Mouse (Mus musculus) inflammation-experienced regulatory T-cells, adult 6 months (primary cell): ENCODE data around the gene Vwa5b1. TPM values are rescaled to one million over a fixed set of nuclear protein-coding genes. Genes with fewer than 3 reads are reported as not detected.

ENCODE experiments used
- ATAC-seq: one replicate; pipeline ENCODE4 v1.8.0; 2017
- polyA plus RNA-seq, 3 experiments: library from polyadenylated mRNA; unstranded; fragments of 100-300 nt; shearing (Covaris generic); gene quantifications; one replicate each; pipeline ENCODE4 v1.2.1; 2017

Vwa5b1 gene
- polyA plus RNA-seq, 3 experiments from 2014 or later, result not detected

GRCm38 (mm10) chr4:138524769-138525168, 110.9 kb downstream of the Vwa5b1 start:
- ATAC-seq, result no peak

GRCm38 (mm10) chr4:138523775-138524174, 111.9 kb downstream of the Vwa5b1 start:
- ATAC-seq, result no peak

GRCm38 (mm10) chr4:138522296-138522695, 113.4 kb downstream of the Vwa5b1 start:
- no peak for ATAC-seq

- ATAC-seq, result no peak
Measured at GRCm38 (mm10) chr4:138517153-138517789, 118.4 kb downstream of the Vwa5b1 start.

GRCm38 (mm10) chr4:138516448-138516847, 119.2 kb downstream of the Vwa5b1 start:
- no peak for ATAC-seq

Other genes with a start within 250 kb of the Vwa5b1 start
- gene Fam43b, start 239.4 kb downstream of the Vwa5b1 start, polyA plus RNA-seq, result not detected
- gene Mul1, start 201.2 kb downstream of the Vwa5b1 start, polyA plus RNA-seq, result 10 to 100 TPM; 11.9 to 16.6 (median 14.9) TPM
- 1 to 10 TPM; 1.0 to 2.1 (median 1.2) TPM for gene Camk2n1, start 181.6 kb downstream of the Vwa5b1 start, polyA plus RNA-seq
- gene Pla2g2c, start 88.9 kb upstream of the Vwa5b1 start, polyA plus RNA-seq, result not detected
- gene Ubxn10, start 101.3 kb upstream of the Vwa5b1 start, polyA plus RNA-seq, result not detected
- gene Pla2g2f, start 121.7 kb upstream of the Vwa5b1 start, polyA plus RNA-seq, result not detected
- gene Pla2g2d, start 139.9 kb upstream of the Vwa5b1 start, polyA plus RNA-seq, result 1 to 10 TPM in 1 of 3 experiments, under 1 TPM in 2; 0.20 to 3.8 (median 0.67) TPM
- not detected for gene Pla2g5, start 227.6 kb upstream of the Vwa5b1 start, polyA plus RNA-seq
- gene Gm13030, start 238.1 kb upstream of the Vwa5b1 start, polyA plus RNA-seq, result not detected
- gene Pla2g2e, start 242.1 kb upstream of the Vwa5b1 start, polyA plus RNA-seq, result not detected